Mouse (Mus musculus) heart, adult 2 months (tissue): ENCODE data around the gene Elmsan1. TPM values are rescaled to one million over a fixed set of nuclear protein-coding genes. Genes with fewer than 3 reads are reported as not detected.

ENCODE experiments used
- DNase-seq, 2 experiments: peaks; one replicate each; pipeline ENCODE4 v3.0.0; 2021
- H3K27ac ChIP-seq: fragments of 200-600 bp; 2 replicates; pipeline ENCODE4 v1.8.1; 2022
- H3K27me3 ChIP-seq: fragments of 200-500 bp; 2 replicates; pipeline ENCODE4 v1.6.1; 2012; ENCODE audit warnings: mild to moderate bottlenecking, low read length, inconsistent platforms, mixed read lengths; ENCODE audit not compliant: control insufficient read depth, insufficient read depth
- H3K36me3 ChIP-seq: fragments of 200-500 bp; 2 replicates; pipeline ENCODE4 v1.6.1; 2012; ENCODE audit warnings: low read length, inconsistent platforms; ENCODE audit not compliant: control insufficient read depth, insufficient read depth
- H3K4me1 ChIP-seq: fragments of 200-500 bp; 2 replicates; pipeline ENCODE4 v1.6.1; 2011; ENCODE audit warnings: low read length; ENCODE audit not compliant: control insufficient read depth, insufficient read depth
- H3K4me3 ChIP-seq: fragments of 200-600 bp; 2 replicates; pipeline ENCODE4 v1.8.1; 2022
- H3K79me2 ChIP-seq: fragments of 200-500 bp; replicated peaks from 2 replicates; pipeline ENCODE4 v1.6.1; 2012; ENCODE audit warnings: mild to moderate bottlenecking, inconsistent platforms, low read length, moderate library complexity, mixed read lengths; ENCODE audit not compliant: control insufficient read depth, insufficient read depth
- H3K9ac ChIP-seq: fragments of 200-500 bp; 2 replicates; pipeline ENCODE4 v1.6.1; 2012; ENCODE audit warnings: low read depth, mild to moderate bottlenecking, control low read depth, inconsistent platforms, low read length, mixed read lengths
- CTCF ChIP-seq: fragments of 200-600 bp; IDR thresholded peaks from 2 replicates; pipeline ENCODE4 v1.8.1; 2022; ENCODE audit warnings: antibody characterized with exemption, mild to moderate bottlenecking, moderate library complexity
- EP300 ChIP-seq: fragments of 200-500 bp; IDR thresholded peaks from 2 replicates; pipeline ENCODE4 v1.6.1; 2011; ENCODE audit warnings: low read depth, low read length, control low read depth; ENCODE audit not compliant: insufficient read depth
- POLR2A ChIP-seq: fragments of 200-500 bp; IDR thresholded peaks from 2 replicates; pipeline ENCODE4 v1.6.1; 2011; ENCODE audit warnings: mild to moderate bottlenecking, low read depth, low read length, control low read depth; ENCODE audit not compliant: insufficient read depth
- WGBS: fragments of 180-500 bp; shearing (Covaris S2); methylation state at CpG from one replicate; pipeline ENCODE4 v1.1.7; 2018; 5-methylcytosine and 5-hydroxymethylcytosine counted together
- intact Hi-C: fragments of 180-260 bp; cut with DNase I; formaldehyde crosslinking; loops from one replicate; pipeline ENCODE4 v1.15.1; 2025
- polyA plus RNA-seq: library from polyadenylated mRNA; depleted of rRNA; stranded (reverse); fragments of >200 nt; gene quantifications from 2 replicates; pipeline ENCODE4 v1.2.3, GENCODE M21; 2012
- total RNA-seq, 2 experiments: library from RNA; stranded (reverse); gene quantifications; 2 replicates each; pipeline ENCODE4 v1.2.3; 2021

The Elmsan1 gene
- total and polyA plus RNA-seq, 3 experiments, result 8.1 to 14.7 (median 12.3) TPM

- peaks cover 18% of the 10 kb centered on the region for H3K79me2 ChIP-seq
- no peak overlapping the region for H3K9ac ChIP-seq
- no peak for TF ChIP-seq CTCF
- TF ChIP-seq POLR2A, result no peak
- no peak for TF ChIP-seq EP300
- H3K27me3 ChIP-seq, result no peaks in the 10 kb centered on the region
- H3K4me3 ChIP-seq, result no peak overlapping the region
- H3K36me3 ChIP-seq, result peaks cover 6% of the 10 kb centered on the region
- H3K27ac ChIP-seq, result no peak overlapping the region
- DNase-seq, result no peak
- H3K4me1 ChIP-seq, result peaks cover 43% of the 10 kb centered on the region
- intact Hi-C loops, result no loop called here
- WGBS, result 80% methylated on average over 9 of the region's 9 CpGs
These were observed 7.6 kb downstream of the Elmsan1 start for GRCm38 (mm10) chr12:84211021-84211538.

DNA sequence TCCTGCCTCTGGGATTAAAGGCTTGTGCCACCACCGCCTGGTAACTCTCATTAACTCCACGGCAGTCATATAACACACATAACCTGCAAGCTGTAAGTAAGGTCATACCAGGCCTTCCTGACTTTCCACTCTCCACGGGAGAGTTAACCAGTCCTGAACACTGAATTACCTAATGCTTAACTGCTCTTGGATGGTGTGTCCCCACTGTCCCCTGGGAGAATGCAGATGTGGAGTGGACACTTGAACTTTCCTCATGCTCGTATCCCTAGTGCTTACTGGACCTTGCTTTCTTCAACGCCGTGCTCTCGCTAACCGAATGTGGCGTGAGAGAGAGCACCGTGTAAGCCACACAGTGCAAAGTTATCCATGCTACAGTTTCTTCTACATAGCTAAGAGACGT is 8.4 kb downstream of the Elmsan1 start:
- Histone ChIP-seq H3K4me3 (no peak overlapping the region), H3K27me3 (no peaks in the 10 kb centered on the region), H3K36me3 (peaks cover 8% of the 10 kb centered on the region), H3K79me2 (peaks cover 21% of the 10 kb centered on the region), H3K4me1 (peaks cover 46% of the 10 kb centered on the region), H3K27ac (no peak overlapping the region), H3K9ac (no peak overlapping the region)
- WGBS, result 79% methylated on average over 11 of the region's 11 CpGs
- TF ChIP-seq EP300 (no peak), POLR2A (no peak), CTCF (no peak)
- intact Hi-C loops, result no loop called here
- no peak for DNase-seq

GRCm38 (mm10) chr12:84209093-84209492 is 9.6 kb downstream of the Elmsan1 start:
- Histone ChIP-seq H3K4me1 (peaks cover 39% of the 10 kb centered on the region), H3K79me2 (peaks cover 24% of the 10 kb centered on the region), H3K27ac (no peak overlapping the region), H3K27me3 (no peaks in the 10 kb centered on the region), H3K36me3 (peaks cover 8% of the 10 kb centered on the region), H3K9ac (no peak overlapping the region), H3K4me3 (no peak overlapping the region)
- intact Hi-C loops, result no loop called here
- no peak for DNase-seq
- WGBS, result 71% methylated on average over 11 of the region's 11 CpGs
- TF ChIP-seq POLR2A (no peak), EP300 (no peak), CTCF (no peak)

DNA sequence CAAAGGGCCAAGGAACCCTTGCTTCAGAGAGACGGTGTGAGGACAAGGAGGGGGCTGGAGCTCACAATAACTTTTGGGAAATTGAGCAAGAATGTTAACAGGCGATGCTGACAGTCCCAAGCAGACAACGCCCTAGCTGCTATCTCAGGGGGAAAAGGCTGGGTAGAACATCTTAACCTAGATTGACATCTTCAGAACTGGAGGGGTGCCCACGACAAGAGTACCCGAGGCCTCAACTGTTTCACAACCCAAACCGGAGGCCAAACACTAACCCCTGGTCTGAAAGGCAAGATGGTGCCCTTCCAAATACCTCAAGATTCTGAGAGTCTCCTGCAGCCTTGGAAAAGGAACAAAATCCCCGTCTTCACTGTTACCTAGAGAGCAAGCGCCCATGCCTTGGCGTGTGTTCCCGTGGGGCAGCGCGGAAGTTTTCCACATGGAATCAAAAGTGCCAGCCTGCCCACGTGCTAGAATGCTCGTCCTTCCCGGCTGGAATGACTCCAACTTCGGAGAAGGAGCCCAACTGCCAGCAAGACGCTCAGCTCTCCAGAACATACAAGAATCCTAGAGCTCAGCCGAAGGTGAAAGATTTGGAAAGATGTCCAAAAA is 11.4 kb downstream of the Elmsan1 start:
- Histone ChIP-seq H3K79me2 (peaks cover 19% of the 10 kb centered on the region; the same call in 1 of the 2 replicates), H3K4me1 (peaks cover 45% of the 10 kb centered on the region), H3K27me3 (no peaks in the 10 kb centered on the region), H3K36me3 (peaks cover 8% of the 10 kb centered on the region), H3K4me3 (no peak overlapping the region), H3K27ac (peak overlapping the region; percentile 1; the same call in 1 of the 2 replicates), H3K9ac (no peak overlapping the region)
- no peak for TF ChIP-seq POLR2A
- TF ChIP-seq EP300, result no peak
- no peak for TF ChIP-seq CTCF
- WGBS, result 55% methylated on average over 18 of the region's 18 CpGs
- intact Hi-C loops, result no loop called here
- peak in 1 of 2 experiments; percentile 32 for DNase-seq

- no peak overlapping the region; the same call in 1 of the 2 replicates for H3K27ac ChIP-seq
- no peak overlapping the region for H3K4me3 ChIP-seq
- 23% methylated on average over 7 of the region's 7 CpGs for WGBS
- TF ChIP-seq POLR2A (no peak), CTCF (no peak), EP300 (no peak)
- peaks cover 8% of the 10 kb centered on the region for H3K36me3 ChIP-seq
- peaks cover 43% of the 10 kb centered on the region for H3K4me1 ChIP-seq
- peak overlapping the region; percentile 28 for H3K9ac ChIP-seq
- H3K27me3 ChIP-seq, result no peaks in the 10 kb centered on the region
- peak in 1 of 2 experiments; percentile 31 for DNase-seq
- intact Hi-C loops, result no loop called here
- peaks cover 17% of the 10 kb centered on the region; the same call in 1 of the 2 replicates for H3K79me2 ChIP-seq
These were observed 12.2 kb downstream of the Elmsan1 start for GRCm38 (mm10) chr12:84206525-84206924.

GRCm38 (mm10) chr12:84205659-84206185 is 13.0 kb downstream of the Elmsan1 start:
- no peak for DNase-seq
- Histone ChIP-seq H3K4me1 (peaks cover 45% of the 10 kb centered on the region), H3K27me3 (no peaks in the 10 kb centered on the region), H3K27ac (no peak overlapping the region), H3K36me3 (peaks cover 8% of the 10 kb centered on the region), H3K79me2 (peaks cover 20% of the 10 kb centered on the region; the same call in 1 of the 2 replicates), H3K9ac (no peak overlapping the region), H3K4me3 (no peak overlapping the region)
- 79% methylated on average over 10 of the region's 10 CpGs for WGBS
- intact Hi-C loops, result no loop called here
- no peak for TF ChIP-seq POLR2A
- no peak for TF ChIP-seq CTCF
- TF ChIP-seq EP300, result no peak
